Mouse (Mus musculus): ENCODE results near the gene Amfr. TPM values are rescaled to one million over a fixed set of nuclear protein-coding genes. Genes with fewer than 3 reads are reported as not detected.
A peak's percentile ranks its signal among the peaks of the same experiment; 100 is the strongest.

Gene Amfr
- polyA plus RNA-seq, 1 experiment from 2014 or later: 27.8 TPM

GRCm38 (mm10) chr8:93929233-93929632 lies 83.4 kb downstream of the Amfr start:
- peak; percentile 48 for ATAC-seq (ENCODE audit: insufficient read depth, low FRiP score)
- Histone ChIP-seq H3K4me2 (ENCODE audit: low read depth, low read length) (no peak overlapping the region), H3K4me3 (replicated peaks; ENCODE audit: low read length) (no peak overlapping the region), H3K9ac (ENCODE audit: low read length) (no peak overlapping the region), H3K36me3 (ENCODE audit: control insufficient read depth, insufficient read depth, low read length) (no peaks in the 10 kb centered on the region), H3K9me3 (replicated peaks; ENCODE audit: control insufficient read depth, low read length) (no peaks in the 10 kb centered on the region), H3K27ac (ENCODE audit: low read length) (no peak overlapping the region), H3K27me3 (ENCODE audit: control insufficient read depth, insufficient read depth, low read length) (no peaks in the 10 kb centered on the region), H3K4me1 (ENCODE audit: control insufficient read depth, insufficient read depth, low read length) (peaks cover 4% of the 10 kb centered on the region)
- WGBS: 57% methylated on average over 4 of the region's 4 CpGs

DNA sequence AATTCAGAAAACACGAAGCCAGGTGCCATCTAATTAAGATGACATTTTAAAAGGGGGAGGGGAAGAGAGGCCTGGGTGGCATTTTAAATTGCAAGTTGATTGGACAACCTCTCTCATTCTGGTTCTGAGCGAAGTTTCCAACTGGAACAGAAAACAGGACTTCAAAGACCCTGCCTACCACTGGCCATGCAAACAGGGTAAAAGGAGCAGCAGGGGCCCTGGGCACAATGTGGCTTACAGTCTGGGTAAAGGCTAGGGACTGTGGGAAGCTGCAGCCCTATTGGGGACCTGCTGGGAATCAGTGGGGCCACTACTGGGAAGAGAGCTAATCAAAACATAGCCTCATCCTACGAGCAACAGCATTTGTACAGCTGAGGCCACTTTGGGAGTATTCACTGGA lies 87.1 kb downstream of the Amfr start:
- no peaks in the 10 kb centered on the region for H3K36me3 ChIP-seq (ENCODE audit: control insufficient read depth, insufficient read depth, low read length)
- no peak overlapping the region for H3K4me2 ChIP-seq (ENCODE audit: low read depth, low read length)
- no peak overlapping the region for H3K9ac ChIP-seq (ENCODE audit: low read length)
- no peak overlapping the region for H3K4me3 ChIP-seq (replicated peaks; ENCODE audit: low read length)
- peaks cover 8% of the 10 kb centered on the region for H3K4me1 ChIP-seq (ENCODE audit: control insufficient read depth, insufficient read depth, low read length)
- no peak overlapping the region for H3K27ac ChIP-seq (ENCODE audit: low read length)
- no peaks in the 10 kb centered on the region for H3K27me3 ChIP-seq (ENCODE audit: control insufficient read depth, insufficient read depth, low read length)
- ATAC-seq (ENCODE audit: insufficient read depth, low FRiP score): no peak
- 62% methylated on average over 3 of the region's 3 CpGs for WGBS
- H3K9me3 ChIP-seq (replicated peaks; ENCODE audit: control insufficient read depth, low read length): no peaks in the 10 kb centered on the region

DNA sequence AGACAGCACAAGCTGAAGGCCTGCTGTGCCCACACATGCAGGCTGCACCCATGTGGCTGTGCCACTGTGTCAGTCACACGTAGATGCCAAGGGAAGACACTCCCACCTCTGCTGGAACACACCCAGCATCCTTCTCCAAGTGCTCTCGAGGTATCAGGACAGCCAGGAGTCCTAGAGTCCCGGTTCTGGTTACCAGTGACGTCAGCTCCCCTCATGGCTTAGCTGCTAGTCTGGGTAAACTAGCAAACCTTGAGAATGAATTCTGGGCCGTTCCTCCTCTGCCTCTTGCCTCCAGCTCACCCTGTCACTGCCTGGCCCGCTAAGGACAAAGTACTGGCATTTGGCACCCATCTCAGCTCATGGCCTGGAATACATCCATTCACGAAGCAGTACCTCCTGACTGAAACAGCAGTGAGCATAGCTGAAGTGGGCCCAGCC lies 88.7 kb downstream of the Amfr start:
- H3K9me3 ChIP-seq (replicated peaks; ENCODE audit: control insufficient read depth, low read length): no peaks in the 10 kb centered on the region
- H3K4me3 ChIP-seq (replicated peaks; ENCODE audit: low read length): no peak overlapping the region
- no peaks in the 10 kb centered on the region for H3K36me3 ChIP-seq (ENCODE audit: control insufficient read depth, insufficient read depth, low read length)
- no peaks in the 10 kb centered on the region for H3K27me3 ChIP-seq (ENCODE audit: control insufficient read depth, insufficient read depth, low read length)
- no peak overlapping the region for H3K4me2 ChIP-seq (ENCODE audit: low read depth, low read length)
- H3K4me1 ChIP-seq (ENCODE audit: control insufficient read depth, insufficient read depth, low read length): peaks cover 13% of the 10 kb centered on the region
- H3K9ac ChIP-seq (ENCODE audit: low read length): no peak overlapping the region
- no peak overlapping the region for H3K27ac ChIP-seq (ENCODE audit: low read length)
- 41% methylated on average over 7 of the region's 7 CpGs for WGBS
- ATAC-seq (ENCODE audit: insufficient read depth, low FRiP score): 0 out of 2 replicates have a peak, but pooled peaks have one; percentile 18

Small RNA genes lying within 50 kb of the gene (microRNA-seq; reads per million reads assigned to microRNA genes)
- not detected for gene Gm24159

Other genes starting within 250 kb of the Amfr start
- gene Gnao1, start 202.9 kb downstream of the Amfr start, polyA plus RNA-seq (2015; fragmentation: Nextera tagmentation; extraction: Ambion mirVana): 11.6 and 11.7 TPM in 2 replicates
- gene Nudt21, start 24.2 kb upstream of the Amfr start, polyA plus RNA-seq (2015; fragmentation: Nextera tagmentation; extraction: Ambion mirVana): 86.7 and 97.0 TPM in 2 replicates
- 15.5 and 16.1 TPM in 2 replicates for gene Ogfod1, start 24.4 kb upstream of the Amfr start, polyA plus RNA-seq (2015; fragmentation: Nextera tagmentation; extraction: Ambion mirVana)
- gene Bbs2, start 86.1 kb upstream of the Amfr start, polyA plus RNA-seq (2015; fragmentation: Nextera tagmentation; extraction: Ambion mirVana): 12.3 and 13.2 TPM in 2 replicates
- gene Mt4, start 124.4 kb upstream of the Amfr start, polyA plus RNA-seq (2015; fragmentation: Nextera tagmentation; extraction: Ambion mirVana): 0.70 and 1.6 TPM in 2 replicates
- gene Mt3, start 139.8 kb upstream of the Amfr start, polyA plus RNA-seq (2015; fragmentation: Nextera tagmentation; extraction: Ambion mirVana): 3.7 and 3.8 TPM in 2 replicates
- 524 and 598 TPM in 2 replicates for gene Mt2, start 159.8 kb upstream of the Amfr start, polyA plus RNA-seq (2015; fragmentation: Nextera tagmentation; extraction: Ambion mirVana)
- gene Mt1, start 166.2 kb upstream of the Amfr start, polyA plus RNA-seq (2015; fragmentation: Nextera tagmentation; extraction: Ambion mirVana): 1,904 and 1,931 TPM in 2 replicates
- 64.9 and 68.5 TPM in 2 replicates for gene Nup93, start 201.7 kb upstream of the Amfr start, polyA plus RNA-seq (2015; fragmentation: Nextera tagmentation; extraction: Ambion mirVana)